Mouse (Mus musculus): Measurements from ENCODE around the gene AA467197.

The AA467197 gene

DNA sequence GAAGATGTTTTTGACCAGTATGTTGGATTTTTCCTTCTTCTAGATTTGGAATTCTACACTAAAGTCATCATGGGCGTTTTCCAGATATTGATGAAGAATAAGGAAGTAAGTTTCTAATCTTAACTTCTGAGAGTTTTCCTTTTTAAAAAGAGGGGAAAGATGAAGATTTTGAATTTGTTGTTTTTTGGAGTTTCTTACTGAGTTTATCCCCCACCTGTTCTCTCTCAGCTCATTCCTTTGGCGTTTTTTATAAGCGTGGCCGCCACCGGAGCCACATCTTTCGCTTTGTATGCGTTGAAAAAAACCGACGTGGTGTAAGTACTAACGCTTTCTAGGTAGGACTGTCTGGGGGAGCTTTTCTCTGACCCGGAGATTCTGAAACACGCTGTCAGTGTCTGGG, 1.2 kb downstream of the AA467197 start:
- no peak for DNase-seq (ENCODE audit: low spot score)

DNA sequence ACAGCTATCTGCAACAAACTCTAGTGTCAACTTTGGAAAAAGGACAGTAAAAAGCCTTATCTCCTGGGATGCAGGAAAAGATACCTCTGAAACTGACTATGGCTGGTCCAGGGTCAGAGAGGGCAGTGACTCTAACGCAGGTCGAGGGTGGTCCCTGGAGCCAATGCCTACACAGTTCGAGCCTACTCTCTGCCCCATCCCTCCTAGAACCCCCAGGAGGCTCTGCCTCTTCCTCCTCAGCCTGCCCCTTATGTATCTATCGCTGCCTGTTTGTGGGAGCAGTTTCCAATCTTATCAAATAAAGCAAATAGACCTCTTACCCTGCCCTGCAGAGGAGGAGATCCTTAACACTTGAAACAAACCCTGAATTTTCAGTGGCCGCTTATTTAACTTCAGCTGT, 1.9 kb downstream of the AA467197 start:
- no peak for DNase-seq (ENCODE audit: low spot score)

DNA sequence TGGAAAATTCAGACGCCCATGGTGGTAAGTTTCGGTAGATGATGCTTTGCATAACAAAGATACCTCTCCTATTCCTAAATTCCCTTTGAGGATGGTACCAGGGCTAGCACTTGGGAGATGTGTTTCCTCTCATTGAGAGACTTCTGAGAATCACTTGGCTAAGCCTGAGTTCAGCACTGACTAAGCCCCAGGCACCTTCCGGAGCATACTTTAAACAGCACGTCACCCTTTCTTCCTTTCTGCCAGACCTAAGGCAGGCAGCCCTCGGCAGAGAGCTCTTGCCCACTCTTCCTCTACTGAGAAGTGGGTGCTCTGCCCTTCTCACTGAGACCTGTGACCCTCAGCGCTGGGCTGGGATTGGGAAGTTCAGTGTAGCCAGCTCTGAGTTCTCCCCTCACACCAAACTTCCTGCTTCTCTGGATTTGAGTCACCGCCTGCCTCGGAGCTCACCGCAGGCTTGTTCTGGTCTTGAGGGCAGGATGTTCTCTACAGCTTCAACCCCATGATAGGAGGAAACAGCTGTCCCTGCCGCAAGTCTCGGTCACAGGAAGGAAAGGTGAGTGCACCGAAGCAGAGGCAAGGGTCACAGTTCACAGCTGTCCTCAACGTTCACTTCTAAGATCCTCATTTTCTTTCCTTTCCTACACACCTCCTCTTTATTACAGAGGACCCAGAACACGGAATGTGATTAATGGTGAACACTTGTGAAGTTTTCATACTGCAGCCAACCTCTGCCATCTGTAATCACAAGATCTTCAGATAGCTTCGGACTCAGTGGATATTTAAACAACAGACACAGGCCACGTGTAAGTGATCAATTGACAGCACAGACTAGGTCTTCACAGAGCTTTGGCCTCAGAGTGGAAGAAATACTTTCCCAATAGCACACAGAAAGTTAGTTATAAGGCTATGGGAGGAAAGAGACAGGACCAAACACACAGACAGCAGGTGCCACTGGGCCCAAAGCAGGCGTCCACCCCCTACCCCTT, 15.6 kb downstream of the AA467197 start:
- peak; percentile 30 for DNase-seq (ENCODE audit: low spot score)

DNA sequence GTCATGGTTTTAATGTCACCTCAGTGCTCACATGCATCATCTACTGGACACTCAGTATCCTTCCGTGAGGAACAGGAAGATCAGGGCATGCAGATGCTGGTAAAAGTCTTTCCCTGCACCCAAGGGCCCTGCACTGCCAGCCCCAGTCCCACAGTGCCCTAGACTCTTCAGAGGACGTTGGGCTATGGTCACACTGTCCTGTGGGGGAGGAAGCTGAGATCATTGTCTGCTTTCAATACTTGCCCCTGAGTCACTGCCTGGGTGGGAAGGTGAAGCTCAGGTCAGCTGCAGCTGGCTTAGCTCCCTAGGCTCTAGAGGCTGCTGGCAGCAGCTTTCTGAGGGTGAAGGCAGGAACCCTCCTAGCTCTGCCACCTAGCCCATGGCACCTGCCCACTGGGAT, 19.3 kb downstream of the AA467197 start:
- no peak for DNase-seq (ENCODE audit: low spot score)

DNA sequence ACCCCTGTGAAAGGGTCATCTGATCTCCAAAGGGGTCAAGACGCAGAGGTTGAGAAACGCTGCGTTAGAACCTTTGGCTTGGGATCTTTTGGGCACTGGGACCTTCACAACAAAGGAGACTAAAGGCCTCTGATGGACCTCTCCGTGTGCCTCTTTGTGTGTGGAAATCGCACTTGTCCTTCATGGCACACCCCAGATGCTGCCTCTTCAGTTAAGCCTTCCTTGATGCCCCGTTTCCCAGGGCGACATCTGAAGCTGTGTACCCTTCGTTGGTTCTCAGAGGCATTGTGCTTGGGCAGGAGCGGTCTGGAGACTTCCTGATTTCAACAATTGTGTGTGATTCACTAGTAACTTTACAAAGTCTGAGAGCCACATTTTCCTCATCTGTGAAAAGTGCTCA, 20.0 kb downstream of the AA467197 start:
- DNase-seq (ENCODE audit: low spot score) = no peak

DNA sequence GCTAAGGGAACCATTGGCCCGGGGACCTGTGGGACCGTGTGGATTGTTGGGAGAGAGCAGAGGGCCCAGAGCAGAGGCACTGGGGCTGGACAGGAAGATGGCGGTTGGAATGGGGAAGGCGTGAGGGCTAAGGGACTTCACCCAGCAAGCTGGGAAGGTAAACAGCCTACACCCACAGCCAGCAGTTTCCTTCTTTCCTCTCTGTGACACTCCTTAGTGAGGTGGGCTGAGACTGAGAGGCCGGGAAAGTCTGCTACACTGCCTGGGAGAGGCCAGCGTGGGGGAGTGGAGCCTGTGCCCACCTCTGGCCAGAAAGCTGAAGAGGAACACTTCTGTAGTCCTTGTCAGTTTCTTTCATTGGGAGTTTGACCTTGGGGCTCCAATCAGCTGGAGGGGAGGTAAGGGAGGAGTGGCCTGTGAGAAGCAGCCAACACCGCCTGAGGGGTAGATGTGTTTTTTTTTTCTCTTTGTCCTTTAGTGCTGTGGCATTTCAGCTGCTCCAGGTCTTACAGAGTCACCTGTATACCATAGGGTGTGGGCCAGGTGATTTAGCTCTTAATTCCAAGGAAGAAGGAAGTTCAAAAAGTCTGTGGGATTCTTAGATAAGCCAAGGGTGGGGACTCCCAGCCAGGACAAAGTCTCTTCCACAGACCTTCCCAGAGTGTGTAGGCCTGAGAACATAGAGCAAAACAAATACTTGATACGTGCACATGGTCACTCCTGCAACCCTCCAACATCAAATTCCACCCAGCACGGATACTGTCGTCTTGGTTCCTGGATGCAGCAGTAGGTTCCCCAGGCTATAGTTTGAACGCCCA, 21.1 kb downstream of the AA467197 start:
- no peak for DNase-seq (ENCODE audit: low spot score)

DNA sequence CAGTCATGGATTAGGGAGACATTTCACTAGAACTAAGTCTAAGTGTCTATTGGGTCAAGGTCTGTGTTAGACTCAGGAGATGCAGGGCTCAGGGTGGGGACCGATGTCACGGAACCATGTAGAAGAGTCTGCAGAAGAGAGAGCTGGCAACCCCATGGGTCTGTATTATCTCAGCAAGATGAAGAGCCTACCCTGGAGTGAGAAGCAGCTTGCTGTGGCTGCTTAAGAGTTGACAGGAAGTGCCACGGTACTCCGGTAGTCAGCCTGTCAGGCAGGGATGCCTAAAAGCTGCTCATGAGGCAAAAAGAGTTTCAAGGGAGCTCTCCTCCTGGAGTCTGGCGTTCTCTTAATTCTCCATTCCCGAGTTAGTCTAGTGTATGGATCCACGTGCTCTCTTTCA, 23.0 kb downstream of the AA467197 start:
- no peak for DNase-seq (ENCODE audit: low spot score)

DNA sequence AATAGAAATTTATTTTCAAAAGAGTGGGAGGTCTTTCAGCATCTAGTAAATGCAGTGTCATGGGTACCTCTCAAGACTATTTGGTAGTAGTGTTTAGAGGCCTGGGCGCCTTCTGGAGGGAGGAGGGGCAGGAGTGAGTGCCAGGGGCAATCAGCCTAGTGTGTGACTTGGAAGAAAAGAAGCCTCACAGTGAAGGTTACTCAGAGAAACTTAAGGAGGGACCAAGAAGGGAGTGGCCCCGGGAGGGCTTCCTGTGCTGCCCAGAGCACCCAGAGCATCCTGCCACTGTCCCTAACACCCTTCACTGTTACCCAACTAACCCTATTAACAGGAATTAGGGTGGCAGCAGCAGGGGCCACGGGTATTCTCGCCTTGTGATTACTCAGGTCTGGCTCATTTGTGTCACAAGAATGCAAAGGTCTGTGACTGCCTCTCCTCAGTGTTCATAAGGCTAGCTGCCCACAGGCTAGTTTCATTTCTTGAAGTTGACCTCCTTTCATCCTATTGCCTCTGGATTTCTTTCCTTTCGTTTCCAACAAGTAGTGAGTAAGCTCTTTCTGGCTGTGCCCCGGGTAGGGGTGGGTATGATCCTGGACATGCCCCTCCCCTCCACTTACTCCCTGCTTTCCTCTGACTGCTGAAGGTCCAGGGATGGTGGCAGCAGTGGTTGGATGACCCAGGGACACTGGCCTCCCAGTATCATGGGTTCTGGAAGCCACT, 28.6 kb downstream of the AA467197 start:
- DNase-seq (ENCODE audit: low spot score) = no peak

DNA sequence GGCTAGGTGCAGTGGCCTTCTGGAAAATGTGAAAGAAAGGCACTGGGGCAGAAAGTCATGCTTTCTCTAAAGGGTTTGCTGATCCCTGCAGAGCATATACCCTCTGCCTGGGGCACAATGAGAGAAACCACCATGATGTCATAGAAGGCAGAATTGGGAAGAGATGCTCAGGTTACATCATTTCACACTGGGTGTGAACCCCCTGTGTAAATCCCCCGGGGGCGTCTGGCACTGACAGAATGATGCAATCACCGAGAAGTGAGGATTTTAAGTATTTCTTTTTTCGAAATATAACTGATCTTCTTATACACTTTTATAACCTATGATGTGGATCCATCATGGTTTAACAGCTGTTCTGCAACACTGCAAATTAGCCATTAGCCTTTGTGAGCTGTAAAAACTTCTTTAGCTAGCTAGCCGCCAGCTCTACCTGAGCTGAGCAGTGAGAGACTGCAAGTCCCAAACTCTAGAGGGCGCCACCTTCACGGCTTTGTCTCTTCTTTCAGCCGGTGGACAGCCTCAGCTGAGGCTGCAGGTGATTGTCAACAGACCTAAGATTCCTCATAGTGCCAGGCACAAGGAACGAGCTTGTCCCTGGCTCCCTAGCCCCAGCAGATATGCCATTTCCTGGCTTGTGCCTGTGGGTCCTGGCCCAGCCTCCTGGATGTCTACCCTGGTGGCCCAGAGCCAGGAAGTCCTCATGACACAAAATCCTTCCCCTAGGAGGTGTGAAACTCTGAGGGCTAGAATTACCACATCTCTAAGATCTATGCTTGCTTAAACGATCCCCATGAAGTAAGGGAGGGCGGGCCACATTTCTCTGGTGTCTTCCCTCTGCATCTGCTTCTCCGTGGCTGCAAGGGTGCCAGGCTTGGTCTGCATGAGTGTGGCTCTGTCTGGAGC, 29.4 kb downstream of the AA467197 start:
- no peak for DNase-seq (ENCODE audit: low spot score)

DNA sequence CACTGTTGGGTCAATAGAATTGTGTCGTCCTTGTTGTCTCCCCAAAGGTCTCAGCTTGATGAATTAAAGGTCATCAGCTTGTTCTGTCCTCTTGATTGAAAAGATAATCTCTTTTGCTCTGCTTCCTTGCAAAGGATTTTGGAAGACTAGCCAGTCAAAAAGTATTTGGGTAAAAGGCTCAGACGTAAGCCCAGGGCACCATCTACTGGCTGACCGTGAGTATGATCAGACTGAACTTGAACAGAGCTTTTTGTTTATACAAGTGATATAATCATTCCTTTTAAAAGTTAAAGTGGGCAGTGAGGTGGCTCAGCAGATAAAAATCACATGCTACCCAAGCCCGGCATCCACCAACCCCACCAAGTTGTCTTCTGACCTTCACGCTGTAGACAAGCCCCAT, 31.1 kb downstream of the AA467197 start:
- no peak for DNase-seq (ENCODE audit: low spot score)

DNA sequence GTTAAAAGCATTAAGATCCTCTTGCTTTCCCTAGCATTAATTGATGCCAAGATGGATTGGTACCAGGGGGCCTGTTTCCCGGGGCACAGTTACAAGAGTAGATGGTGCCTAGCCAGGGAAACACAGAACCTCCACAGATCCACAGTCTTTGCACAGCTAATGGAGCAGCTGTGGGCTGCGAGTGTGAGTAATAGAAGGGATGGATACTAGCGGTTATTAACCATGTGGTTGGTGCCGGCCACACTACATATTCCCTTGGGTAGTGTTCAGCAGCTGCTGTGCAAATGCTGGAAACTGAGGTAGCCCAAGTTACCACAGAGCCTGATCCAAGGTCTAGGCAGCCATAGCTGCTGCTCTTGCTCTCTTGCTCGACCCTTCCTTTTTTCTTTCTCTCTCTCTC, 34.9 kb downstream of the AA467197 start:
- DNase-seq (ENCODE audit: low spot score) = no peak

DNA sequence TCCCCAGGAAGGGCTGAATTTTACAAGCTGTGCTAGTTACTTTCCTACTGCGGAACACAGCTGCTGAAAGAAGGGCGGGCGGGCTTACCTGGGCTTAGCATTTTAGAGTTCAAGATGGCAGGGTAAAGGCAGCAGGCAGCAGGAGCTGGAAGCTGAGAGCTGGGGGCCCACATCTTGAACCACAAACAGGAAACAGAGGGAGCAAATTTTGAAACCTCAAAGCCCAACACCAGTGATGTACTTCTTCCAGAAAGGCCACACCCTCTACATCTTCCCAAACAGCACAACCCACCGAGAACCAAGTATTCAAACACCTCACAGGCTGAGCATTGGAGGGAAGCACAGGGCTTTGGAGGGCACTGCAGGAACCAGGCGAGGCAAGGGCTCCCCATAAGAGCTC, 36.1 kb downstream of the AA467197 start:
- no peak for DNase-seq (ENCODE audit: low spot score)

DNA sequence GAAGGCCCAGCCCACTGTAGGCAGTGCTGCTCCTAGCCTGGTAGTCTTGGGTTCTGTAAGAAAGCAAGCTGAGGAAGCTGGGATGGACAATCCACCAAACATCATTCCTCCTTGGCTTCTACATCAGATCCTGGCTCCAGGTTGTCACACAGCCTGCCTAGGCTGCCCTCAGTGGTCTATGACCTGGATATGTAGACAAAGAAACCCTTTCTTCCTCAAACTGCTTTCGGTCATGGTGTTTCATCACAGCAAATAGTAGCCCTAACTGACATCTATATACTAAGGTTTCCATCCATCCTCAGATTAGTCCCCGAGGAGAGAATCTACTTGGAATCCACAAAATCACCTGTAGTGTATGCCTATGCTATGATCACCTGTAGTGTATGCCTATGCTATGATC, 38.3 kb downstream of the AA467197 start:
- DNase-seq (ENCODE audit: low spot score) = no peak

DNA sequence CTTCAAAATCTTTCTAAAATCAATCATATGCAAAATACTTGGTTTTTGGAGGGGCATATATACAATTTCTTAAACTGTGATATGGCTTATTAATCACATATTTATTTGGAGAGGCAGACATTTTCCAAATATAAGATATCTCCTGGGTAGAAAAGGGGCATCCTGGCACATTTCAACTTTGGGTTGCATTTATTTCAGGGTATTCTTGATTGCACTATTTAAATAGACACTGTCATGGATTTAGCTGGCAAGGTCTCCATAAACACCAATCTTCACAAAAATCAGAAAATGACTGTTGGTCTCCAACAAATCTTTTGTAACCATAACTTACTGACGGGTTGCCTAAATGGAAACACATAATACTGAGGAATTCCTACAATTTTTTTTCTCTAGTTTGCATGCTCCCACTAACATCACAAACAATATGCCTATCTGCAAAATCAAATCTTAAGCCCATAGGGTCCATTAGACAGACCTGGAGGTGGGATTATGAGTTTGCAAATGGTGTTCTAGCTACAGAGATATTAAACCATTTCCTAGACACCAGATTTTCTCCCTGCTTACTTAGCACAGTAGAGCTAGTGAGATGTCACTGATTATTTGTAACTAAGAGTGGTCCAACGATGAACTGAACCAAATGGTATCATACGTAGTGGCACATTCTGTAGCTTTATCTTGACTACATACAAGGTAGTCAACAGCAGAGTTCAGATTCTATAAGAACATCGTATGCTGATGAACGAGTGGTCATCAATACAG, 44.8 kb downstream of the AA467197 start:
- no peak for DNase-seq (ENCODE audit: low spot score)

DNA sequence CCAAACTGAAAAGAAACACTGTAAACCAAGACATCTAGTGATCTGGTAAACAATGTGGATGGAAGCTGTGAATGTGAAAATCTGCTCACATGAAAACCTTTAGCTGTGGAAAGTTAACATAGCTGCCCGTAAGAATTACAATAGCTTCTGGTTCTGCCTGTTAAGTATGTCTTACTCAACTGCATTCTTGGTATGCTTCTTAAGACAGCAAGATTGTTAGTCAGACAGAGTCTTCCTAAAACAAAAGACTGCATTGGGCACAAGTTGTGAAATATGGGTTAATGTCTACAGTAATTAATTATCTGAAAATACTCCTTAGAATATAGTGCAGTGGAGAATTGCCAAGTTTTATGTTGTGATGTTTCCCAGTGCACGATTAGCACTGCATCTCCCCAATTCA, 45.7 kb downstream of the AA467197 start:
- DNase-seq (ENCODE audit: low spot score) = no peak

DNA sequence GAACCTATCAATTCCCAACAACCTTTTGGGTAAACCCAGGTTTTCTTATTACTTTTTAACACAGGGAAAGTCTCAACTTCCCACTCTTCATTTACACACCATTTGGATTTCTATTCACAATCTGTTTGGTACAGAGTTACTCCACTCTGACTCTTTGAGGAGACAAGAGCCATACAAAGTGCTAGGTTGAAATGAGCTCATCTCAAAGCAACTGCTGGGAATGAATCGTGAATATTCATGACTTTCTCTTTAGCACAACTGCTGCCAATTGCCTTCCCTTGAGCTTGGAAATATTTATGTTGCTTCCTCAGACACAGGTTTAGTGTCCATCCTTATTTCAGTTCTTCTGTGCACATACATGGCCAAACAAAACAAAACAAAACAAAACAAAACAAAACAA, 46.9 kb downstream of the AA467197 start:
- no peak for DNase-seq (ENCODE audit: low spot score)

DNA sequence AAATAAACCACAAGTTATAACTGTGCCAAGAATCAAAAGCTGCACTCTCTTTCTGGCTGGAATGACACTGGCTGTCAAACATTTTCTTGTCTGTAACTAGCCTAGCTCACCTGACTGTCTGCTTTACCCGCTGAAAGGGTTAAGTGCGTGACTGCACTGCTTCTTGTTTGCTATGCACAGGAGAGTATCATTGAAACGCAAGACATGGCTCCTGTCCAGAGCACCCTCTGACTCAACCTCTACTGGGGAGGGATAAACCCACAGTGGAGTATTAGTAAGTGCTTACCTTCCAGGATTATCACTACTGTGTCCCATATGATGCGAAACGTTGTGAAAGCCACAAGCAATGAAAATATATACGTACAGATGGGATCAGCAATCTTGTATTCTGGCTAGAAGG, 49.9 kb downstream of the AA467197 start:
- no peak for DNase-seq (ENCODE audit: low spot score)

Data from spleen, adult 12 weeks (tissue).